Mouse (Mus musculus) liver, postnatal 0 days (tissue): ENCODE data around the gene Gemin8. TPM values are rescaled to one million over a fixed set of nuclear protein-coding genes. Genes with fewer than 3 reads are reported as not detected.

Experiments
- ATAC-seq: fragments of 200-750 bp; cut with Nextera tagmentation; 2 replicates; pipeline ENCODE4 v1.8.0; 2017; ENCODE audit warnings: mild to moderate bottlenecking, moderate library complexity
- DNase-seq: peaks from one replicate; pipeline ENCODE4 v3.0.0-alpha.2; 2016
- H3K27ac ChIP-seq: fragments of 300-500 bp; sonication (generic); 2 replicates; pipeline ENCODE4 v1.5.1; 2014; ENCODE audit warnings: antibody characterized with exemption, moderate library complexity, mild to moderate bottlenecking, low read depth
- H3K27me3 ChIP-seq: fragments of 300-500 bp; sonication (generic); 2 replicates; pipeline ENCODE4 v1.6.1; 2014; ENCODE audit warnings: low read length, control low read depth, mixed read lengths; ENCODE audit not compliant: insufficient read depth
- H3K36me3 ChIP-seq: fragments of 300-500 bp; sonication (generic); replicated peaks from 2 replicates; pipeline ENCODE4 v1.6.1; 2014; ENCODE audit warnings: mild to moderate bottlenecking, control low read depth, low read length, moderate library complexity, mixed read lengths; ENCODE audit not compliant: insufficient read depth
- H3K4me1 ChIP-seq: fragments of 300-500 bp; sonication (generic); 2 replicates; pipeline ENCODE4 v1.6.1; 2014; ENCODE audit warnings: antibody characterized with exemption, mild to moderate bottlenecking, control low read depth; ENCODE audit not compliant: insufficient read depth
- H3K4me2 ChIP-seq: fragments of 300-500 bp; sonication (generic); 2 replicates; pipeline ENCODE4 v1.6.1; 2014; ENCODE audit warnings: low read depth, mild to moderate bottlenecking, low read length, moderate library complexity, mixed read lengths
- H3K4me3 ChIP-seq: fragments of 300-500 bp; sonication (generic); 2 replicates; pipeline ENCODE4 v1.5.1; 2014; ENCODE audit warnings: low read depth, low read length
- H3K9ac ChIP-seq: fragments of 300-500 bp; sonication (generic); replicated peaks from 2 replicates; pipeline ENCODE4 v1.6.1; 2014; ENCODE audit warnings: mild to moderate bottlenecking, moderate library complexity
- H3K9me3 ChIP-seq: fragments of 300-500 bp; sonication (generic); 2 replicates; pipeline ENCODE4 v1.6.1; 2016; ENCODE audit warnings: mild to moderate bottlenecking, control low read depth, low read length, mixed read lengths
- CTCF ChIP-seq: sonication (generic); IDR thresholded peaks from 2 replicates; pipeline ENCODE4 v1.5.1; 2016; ENCODE audit warnings: antibody characterized with exemption, low read depth
- EP300 ChIP-seq: IDR thresholded peaks from 2 replicates; pipeline ENCODE4 v1.6.1; 2016; ENCODE audit warnings: antibody characterized with exemption, low read depth, mild to moderate bottlenecking
- WGBS: fragments of 180-500 bp; shearing (Covaris S2); extraction: QIAGEN DNeasy Blood & Tissue Kit; methylation state at CpG from one replicate; pipeline ENCODE4 v1.1.7; 2014; ENCODE audit not compliant: insufficient replicate concordance; 5-methylcytosine and 5-hydroxymethylcytosine counted together
- polyA plus RNA-seq: library from polyadenylated mRNA; unstranded; fragments of >200 nt; fragmentation: Nextera tagmentation; extraction: Ambion mirVana; gene quantifications from 2 replicates; pipeline ENCODE4 v1.2.1, GENCODE M21; 2015

Gene Gemin8
- 3.5 TPM in 2 replicates for polyA plus RNA-seq

- H3K4me2 ChIP-seq = peak within 1 kb of the TSS; percentile 76
- peak within 1 kb of the TSS; percentile 57; the same call in 1 of the 2 replicates for H3K27ac ChIP-seq
- ATAC-seq = peak; percentile 99
- peak within 1 kb of the TSS; percentile 55 for H3K9ac ChIP-seq
- H3K9me3 ChIP-seq = no peaks in the 10 kb centered on the region
- peak; percentile 95 for DNase-seq
- H3K27me3 ChIP-seq = no peaks in the 10 kb centered on the region
- TF ChIP-seq CTCF (peak; percentile 28; the same call in 1 of the 2 replicates), EP300 (no peak)
- WGBS = 15% methylated on average over 31 of the region's 31 CpGs
- H3K4me1 ChIP-seq = peaks cover 3% of the 10 kb centered on the region; the same call in 1 of the 2 replicates
- H3K36me3 ChIP-seq = no peaks in the 10 kb centered on the region
- H3K4me3 ChIP-seq = peak within 1 kb of the TSS; percentile 71
These were observed at the start of gene Gemin8 for GRCm38 (mm10) chrX:166169892-166170799. Gene Gemin8 (plus strand): TSS chrX:166170454.

GRCm38 (mm10) chrX:166147158-166147846 lies 23.0 kb upstream of the Gemin8 start:
- TF ChIP-seq EP300 (no peak), CTCF (no peak)
- 71% methylated on average over 15 of the region's 15 CpGs for WGBS
- Histone ChIP-seq H3K27ac (no peak overlapping the region), H3K27me3 (no peaks in the 10 kb centered on the region), H3K4me2 (no peak overlapping the region), H3K9me3 (no peaks in the 10 kb centered on the region), H3K9ac (no peak overlapping the region), H3K4me3 (no peak overlapping the region), H3K4me1 (no peaks in the 10 kb centered on the region), H3K36me3 (no peaks in the 10 kb centered on the region)
- DNase-seq (no peak), ATAC-seq (no peak)

GRCm38 (mm10) chrX:166162773-166163172 lies 7.5 kb upstream of the Gemin8 start:
- no peak overlapping the region for H3K27ac ChIP-seq
- H3K4me1 ChIP-seq = no peaks in the 10 kb centered on the region
- peak; percentile 42 for TF ChIP-seq CTCF
- TF ChIP-seq EP300 = no peak
- no peaks in the 10 kb centered on the region for H3K9me3 ChIP-seq
- no peak overlapping the region for H3K4me3 ChIP-seq
- 46% methylated on average over 4 of the region's 4 CpGs for WGBS
- DNase-seq (no peak), ATAC-seq (no peak)
- no peak overlapping the region for H3K9ac ChIP-seq
- H3K4me2 ChIP-seq = no peak overlapping the region
- no peaks in the 10 kb centered on the region for H3K36me3 ChIP-seq
- H3K27me3 ChIP-seq = no peaks in the 10 kb centered on the region

- Histone ChIP-seq H3K4me2 (no peak overlapping the region), H3K4me1 (peaks cover 2% of the 10 kb centered on the region; the same call in 1 of the 2 replicates), H3K27ac (no peak overlapping the region), H3K36me3 (no peaks in the 10 kb centered on the region), H3K27me3 (no peaks in the 10 kb centered on the region), H3K9me3 (no peaks in the 10 kb centered on the region), H3K4me3 (no peak overlapping the region), H3K9ac (no peak overlapping the region)
- WGBS = 9% methylated on average over 4 of the region's 4 CpGs
- TF ChIP-seq EP300 (no peak), CTCF (peak; percentile 66)
- ATAC-seq = no peak
- DNase-seq = peak; percentile 14
These were observed 2.9 kb upstream of the Gemin8 start for GRCm38 (mm10) chrX:166167307-166167706.

- Histone ChIP-seq H3K36me3 (no peaks in the 10 kb centered on the region), H3K4me2 (no peak overlapping the region), H3K27ac (no peak overlapping the region), H3K27me3 (no peaks in the 10 kb centered on the region), H3K4me1 (peaks cover 3% of the 10 kb centered on the region; the same call in 1 of the 2 replicates), H3K9ac (no peak overlapping the region), H3K9me3 (no peaks in the 10 kb centered on the region), H3K4me3 (no peak overlapping the region)
- DNase-seq (no peak), ATAC-seq (no peak)
- 31% methylated on average over 3 of the region's 3 CpGs for WGBS
- TF ChIP-seq EP300 (no peak), CTCF (no peak)
These were observed 2.3 kb upstream of the Gemin8 start for GRCm38 (mm10) chrX:166167923-166168322.
